Mouse (Mus musculus) frontal cortex, postnatal 25 days (tissue): Measurements from ENCODE around the gene Map1lc3b.
"Not testable (repeated sequence)": the region's sequence is repeated elsewhere in the genome, so short reads cannot be mapped to it uniquely, and the experiment has no call there.

ENCODE experiments used
- DNase-seq, 2 experiments: peaks; one replicate each; pipeline ENCODE4 v3.0.0; 2022; ENCODE audit warnings: low spot score in 2 of 2

The Map1lc3b gene

GRCm38 (mm10) chr8:121572121-121572520, 18.0 kb upstream of the Map1lc3b start:
- DNase-seq, result no peak

GRCm38 (mm10) chr8:121573275-121573674, 16.9 kb upstream of the Map1lc3b start:
- no peak for DNase-seq

GRCm38 (mm10) chr8:121575661-121576060, 14.5 kb upstream of the Map1lc3b start:
- DNase-seq, result no peak

- DNase-seq, result no peak
Measured at GRCm38 (mm10) chr8:121577751-121578675, 12.1 kb upstream of the Map1lc3b start.

GRCm38 (mm10) chr8:121578676-121579451, 11.3 kb upstream of the Map1lc3b start, which contains the start of gene Fbxo31:
Gene Fbxo31 (minus strand): TSS chr8:121578806.
- peak; percentile 88 to 91 for DNase-seq

- DNase-seq, result no peak
Measured at GRCm38 (mm10) chr8:121580465-121580864, 9.7 kb upstream of the Map1lc3b start.

GRCm38 (mm10) chr8:121583653-121584052, 6.5 kb upstream of the Map1lc3b start:
- no peak for DNase-seq

GRCm38 (mm10) chr8:121584730-121585129, 5.4 kb upstream of the Map1lc3b start:
- DNase-seq, result no peak

- peak; percentile 99 for DNase-seq
Measured at GRCm38 (mm10) chr8:121585159-121585825, 4.9 kb upstream of the Map1lc3b start.

GRCm38 (mm10) chr8:121588750-121589149, 1.4 kb upstream of the Map1lc3b start:
- no peak for DNase-seq

GRCm38 (mm10) chr8:121589205-121589726, 895 bp upstream of the Map1lc3b start:
- no peak for DNase-seq

- no peak for DNase-seq
Measured at GRCm38 (mm10) chr8:121591178-121592066, 1.3 kb downstream of the Map1lc3b start.

- no peak for DNase-seq
Measured at GRCm38 (mm10) chr8:121593293-121593692, 3.1 kb downstream of the Map1lc3b start.

GRCm38 (mm10) chr8:121593983-121594382, 3.8 kb downstream of the Map1lc3b start:
- no peak for DNase-seq

GRCm38 (mm10) chr8:121597492-121597891, 7.3 kb downstream of the Map1lc3b start:
- not testable (repeated sequence) for DNase-seq

- DNase-seq, result no peak
Measured at GRCm38 (mm10) chr8:121598190-121598589, 8.0 kb downstream of the Map1lc3b start.

GRCm38 (mm10) chr8:121598892-121599291, 8.7 kb downstream of the Map1lc3b start:
- DNase-seq, result peak; percentile 50 to 67

GRCm38 (mm10) chr8:121599842-121600241, 9.7 kb downstream of the Map1lc3b start:
- no peak for DNase-seq

- DNase-seq, result no peak
Measured at GRCm38 (mm10) chr8:121602411-121602810, 12.2 kb downstream of the Map1lc3b start.

GRCm38 (mm10) chr8:121602860-121603259, 12.7 kb downstream of the Map1lc3b start:
- DNase-seq, result peak; percentile 57 to 69

GRCm38 (mm10) chr8:121603801-121604200, 13.6 kb downstream of the Map1lc3b start:
- DNase-seq, result no peak
